Mouse (Mus musculus) thymus, adult 2 months (tissue): ENCODE measurements around the gene Whamm.

ENCODE experiments used
- CTCF ChIP-seq: fragments of 200-500 bp; IDR thresholded peaks from 2 replicates; pipeline ENCODE4 v1.5.1; 2012; ENCODE audit warnings: mild to moderate bottlenecking, control low read depth, low read length, moderate library complexity, borderline replicate concordance; ENCODE audit not compliant: control insufficient read depth, poor library complexity, insufficient read depth; ENCODE audit errors: extremely low read depth
- POLR2A ChIP-seq: fragments of 200-500 bp; IDR thresholded peaks from 2 replicates; pipeline ENCODE4 v1.6.1; 2012; ENCODE audit warnings: mild to moderate bottlenecking, low read length, control low read depth, moderate library complexity; ENCODE audit not compliant: control insufficient read depth, poor library complexity, insufficient read depth; ENCODE audit errors: extremely low read depth

GRCm38 (mm10) chr7:81566892-81567291 is 4.2 kb upstream of the Whamm start, which contains the start of gene Fsd2:
- no peak for TF ChIP-seq POLR2A
- no peak for TF ChIP-seq CTCF
